ENCODE assay signal across 11 mouse cellular contexts in genomic region chr2:115854007-115854827, GRCm38 (mm10).
DNase-seq lines count a peak whose midpoint lies in the region; ATAC-seq and TF ChIP-seq lines count a peak whose summit lies in the region.
"Had no signal": no experiment of that assay in that cellular context is flagged by ENCODE, and none has a peak within 500 bp of the region (broad histone marks: within the 10 kb centered on the region; RNA-seq: fewer than 3 reads in every experiment).

No protein-coding gene starts in this region.

- no peaks in the 10 kb centered on the region for H3K36me3 ChIP-seq in heart, embryonic 14.5 days (ENCODE audit: control insufficient read depth, insufficient read depth, low read length)
- H3K36me3 ChIP-seq in hindbrain, embryonic 10.5 days, result no peaks in the 10 kb centered on the region
- H3K36me3 ChIP-seq in midbrain, embryonic 13.5 days, result no peaks in the 10 kb centered on the region

- H3K4me1 ChIP-seq in heart, embryonic 14.5 days (ENCODE audit: control insufficient read depth in 2 of 2, insufficient read depth in 2 of 2, low read length in 2 of 2), result peaks cover 14 to 30% of the 10 kb centered on the region in 2 experiments
- H3K4me1 ChIP-seq in hindbrain, embryonic 10.5 days (replicated peaks), result peaks cover 62% of the 10 kb centered on the region
- peaks cover 48% of the 10 kb centered on the region for H3K4me1 ChIP-seq in midbrain, embryonic 13.5 days (replicated peaks)

- no peak overlapping the region for H3K27ac ChIP-seq in heart, embryonic 14.5 days (replicated peaks in 1 of 2; ENCODE audit: control insufficient read depth in 1 of 2, insufficient read depth in 1 of 2, low read depth in 2 of 2, low read length in 2 of 2)
- H3K27ac ChIP-seq in hindbrain, embryonic 10.5 days, result peak overlapping the region; percentile 93
- H3K27ac ChIP-seq in midbrain, embryonic 13.5 days, result no peak overlapping the region

- peak overlapping the region; percentile 66; the same call in 1 of the 2 replicates for H3K9ac ChIP-seq in heart, embryonic 14.5 days (ENCODE audit: low read length)
- H3K9ac ChIP-seq in midbrain, embryonic 13.5 days (replicated peaks), result no peak overlapping the region

- no peak for TF ChIP-seq CTCF in brain, embryonic 14.5 days (IDR thresholded peaks at IDR 0.05; ENCODE audit: borderline replicate concordance, extremely low read depth, insufficient read depth, insufficient read length)

- no peak for ATAC-seq in heart, embryonic 14.5 days (ENCODE audit: insufficient number of reproducible peaks, insufficient read depth, low FRiP score, low read depth)
- ATAC-seq in midbrain, embryonic 13.5 days, result no peak
- ATAC-seq: CD4-positive, CD25-positive, alpha-beta regulatory T cell, adult 4 months had no signal

- H3K4me2 ChIP-seq in heart, embryonic 14.5 days (ENCODE audit: low read length), result peak overlapping the region; percentile 82
- peak overlapping the region; percentile 43; the same call in 1 of the 2 replicates for H3K4me2 ChIP-seq in midbrain, embryonic 13.5 days (replicated peaks)

- WGBS in heart, embryonic 14.5 days, result 38% methylated on average over 14 of the region's 14 CpGs
- 4% methylated on average over 14 of the region's 14 CpGs for WGBS in hindbrain, embryonic 10.5 days
- WGBS in midbrain, embryonic 13.5 days, result 3% methylated on average over 14 of the region's 14 CpGs

- intact Hi-C loops in heart, postnatal 25 days (cut with DNase I), result loop anchor here (2.0 kb wide), 1 partner anchor 247 kb away; no protein-coding TSS in a partner anchor

- no peak for DNase-seq in heart, postnatal 25 days (ENCODE audit: low spot score)
- peak; percentile 63 for DNase-seq in brain, embryonic 14.5 days (ENCODE audit: low read depth)
- DNase-seq in hindbrain, embryonic 10.5 days (ENCODE audit: low spot score), result no peak
- DNase-seq in right cerebral cortex, postnatal 10 days (ENCODE audit: low spot score in 2 of 2), result no peak
- no peak for DNase-seq in liver
- DNase-seq in c-Kit-positive CD71-positive TER-119-positive erythroid progenitor cells, embryonic 14.5 days (ENCODE audit: low spot score), result no peak
- DNase-seq: adrenal gland, adult 8-10 months had no signal

- H3K4me3 ChIP-seq in heart, embryonic 14.5 days (ENCODE audit: control insufficient read depth in 1 of 2, insufficient read depth in 1 of 2, low read depth in 1 of 2, low read length in 2 of 2), result peak overlapping the region; percentile 44 to 46
- peak overlapping the region; percentile 52 for H3K4me3 ChIP-seq in hindbrain, embryonic 10.5 days
- H3K4me3 ChIP-seq in midbrain, embryonic 13.5 days (replicated peaks), result 0 out of 2 replicates have a peak overlapping the region, but pooled peaks have one; percentile 25
- H3K4me3 ChIP-seq: erythroblast, embryonic 14.5 days had no signal

- no peaks in the 10 kb centered on the region for H3K9me3 ChIP-seq in heart, embryonic 14.5 days (ENCODE audit: control insufficient read depth, low read length)
- no peaks in the 10 kb centered on the region for H3K9me3 ChIP-seq in hindbrain, embryonic 10.5 days
- no peaks in the 10 kb centered on the region for H3K9me3 ChIP-seq in midbrain, embryonic 13.5 days

- H3K27me3 ChIP-seq in heart, embryonic 14.5 days (ENCODE audit: control insufficient read depth, insufficient read depth, low read length), result peaks cover 7% of the 10 kb centered on the region
- H3K27me3 ChIP-seq in hindbrain, embryonic 10.5 days (ENCODE audit: insufficient read depth, poor library complexity, severe bottlenecking), result peaks cover 72% of the 10 kb centered on the region
- peaks cover 70% of the 10 kb centered on the region for H3K27me3 ChIP-seq in midbrain, embryonic 13.5 days

- no peak for TF ChIP-seq POLR2A in brain, embryonic 14.5 days (IDR thresholded peaks at IDR 0.05; ENCODE audit: borderline replicate concordance, extremely low read depth, insufficient read depth, insufficient read length, poor library complexity, severe bottlenecking)
